Mouse (Mus musculus): ENCODE measurements around the gene Gm498. TPM values are rescaled to one million over a fixed set of nuclear protein-coding genes. Genes with fewer than 3 reads are reported as not detected.

The Gm498 gene
- not detected in 2 replicates for total RNA-seq (2021)
- long read RNA-seq: 0 reads

DNA sequence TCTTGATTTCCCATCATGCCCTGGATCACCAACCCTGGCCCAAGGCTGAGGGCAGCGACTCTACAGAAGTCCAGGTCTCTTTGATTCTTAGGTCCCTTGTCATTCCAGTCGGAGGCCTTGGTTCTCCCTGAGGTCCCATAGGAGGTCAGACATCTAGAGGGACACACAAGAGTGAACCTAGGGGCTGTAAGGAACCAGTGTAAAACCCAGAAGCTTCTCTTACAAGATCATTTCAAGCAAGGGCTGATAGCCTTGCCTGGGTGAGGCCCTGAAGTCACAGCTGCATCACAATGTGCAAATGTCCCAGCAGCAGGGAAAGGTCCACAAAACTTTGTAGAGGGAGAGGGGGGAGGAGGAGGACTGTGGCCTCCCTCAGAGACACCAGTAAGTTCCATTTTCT is at the start of gene Gm498:
TSS of gene Gm498 (plus strand) at position 301 of the 400 bp plus-strand sequence.
- DNase-seq: no peak

DNA sequence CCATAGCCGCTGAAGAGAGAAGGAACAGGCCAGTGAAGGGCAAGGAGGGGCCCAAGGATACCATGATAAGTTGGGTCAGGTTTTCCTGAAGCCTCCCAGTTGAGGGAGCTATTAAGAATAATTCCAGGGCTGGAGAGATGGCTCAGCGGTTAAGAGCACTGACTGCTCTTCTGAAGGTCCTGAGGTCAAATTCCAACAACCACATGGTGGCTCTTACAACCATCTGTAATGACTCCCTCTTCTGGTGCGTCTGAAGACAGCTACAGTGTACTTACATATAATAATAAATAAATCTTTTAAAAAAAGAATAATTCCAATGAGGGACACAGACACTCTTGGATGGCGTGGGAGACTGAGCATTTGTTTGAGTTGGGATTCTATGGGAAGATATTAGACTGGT is 47.4 kb upstream of the Gm498 start:
- no peak for DNase-seq

GRCm38 (mm10) chr7:143821241-143821640 is 45.4 kb upstream of the Gm498 start:
- no peak for DNase-seq

GRCm38 (mm10) chr7:143822375-143823265 is 44.0 kb upstream of the Gm498 start, which contains the start of the genes Nadsyn1 and Dhcr7:
Gene Nadsyn1 (minus strand): TSS chr7:143822849.
Gene Dhcr7 (plus strand): TSS chr7:143823145.
- peak; percentile 100 for DNase-seq

DNA sequence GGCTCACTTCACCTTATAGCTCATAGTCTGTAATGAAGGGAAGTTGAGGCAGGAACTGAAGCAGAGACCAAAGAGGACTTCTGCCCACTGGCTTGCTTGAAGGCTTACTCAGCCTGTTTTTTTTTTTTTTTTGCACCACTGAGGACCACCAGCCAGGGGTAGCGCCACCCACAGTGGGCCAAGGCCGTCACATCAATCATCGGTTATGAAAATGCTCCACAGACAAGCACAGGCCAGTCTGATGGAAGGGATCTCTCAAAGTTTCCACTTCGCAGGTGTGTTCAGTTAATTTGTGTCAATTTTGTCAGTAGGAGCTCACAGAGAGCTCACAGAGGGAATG is 43.4 kb upstream of the Gm498 start:
- DNase-seq: no peak

GRCm38 (mm10) chr7:143826985-143827384 is 39.7 kb upstream of the Gm498 start:
- no peak for DNase-seq

- DNase-seq: peak; percentile 91
Measured at GRCm38 (mm10) chr7:143829504-143830331, 36.9 kb upstream of the Gm498 start.

DNA sequence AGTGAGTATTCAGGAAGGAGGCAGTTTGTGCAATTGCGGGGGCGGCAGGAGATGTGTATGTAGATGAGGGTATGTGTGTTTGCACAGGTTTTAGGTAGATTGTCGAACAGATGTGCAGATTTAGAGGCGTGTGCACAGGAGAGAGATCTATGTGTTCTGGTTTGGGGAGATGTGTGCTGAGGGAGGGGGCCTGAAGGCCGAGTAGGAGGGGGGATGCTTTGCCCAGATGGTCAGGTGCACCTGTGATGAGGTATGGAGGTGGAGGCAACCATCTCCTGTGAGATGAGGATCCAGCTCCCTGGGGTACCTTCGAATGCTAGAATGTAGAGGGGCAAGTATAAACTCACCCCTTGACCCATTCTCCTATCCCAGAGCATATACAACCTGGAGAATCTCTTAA is 36.2 kb upstream of the Gm498 start:
- no peak for DNase-seq

DNA sequence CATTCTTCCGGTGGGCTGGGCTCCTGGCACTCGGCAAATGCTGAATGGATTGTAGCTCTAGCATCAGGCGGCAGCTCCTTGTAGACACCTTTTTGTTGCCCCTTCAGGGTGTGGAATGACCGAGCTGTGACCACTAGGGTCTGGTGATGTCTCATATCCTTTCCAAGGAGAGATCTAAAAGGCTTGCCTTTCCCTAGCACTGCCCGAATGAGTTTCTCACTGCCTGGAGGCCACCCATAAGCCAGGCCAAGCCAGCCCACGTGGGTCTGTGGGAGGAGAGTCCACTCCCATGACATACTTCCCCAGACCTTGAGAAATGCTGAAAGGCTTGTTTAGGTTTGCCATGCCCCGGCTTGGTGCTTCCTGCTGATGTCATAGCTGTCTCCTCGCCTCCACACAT is 34.4 kb upstream of the Gm498 start:
- DNase-seq: peak; percentile 76

- no peak for DNase-seq
Measured at GRCm38 (mm10) chr7:143832611-143833010, 34.0 kb upstream of the Gm498 start.

GRCm38 (mm10) chr7:143833581-143834190 is 33.0 kb upstream of the Gm498 start:
- peak; percentile 44 for DNase-seq

DNA sequence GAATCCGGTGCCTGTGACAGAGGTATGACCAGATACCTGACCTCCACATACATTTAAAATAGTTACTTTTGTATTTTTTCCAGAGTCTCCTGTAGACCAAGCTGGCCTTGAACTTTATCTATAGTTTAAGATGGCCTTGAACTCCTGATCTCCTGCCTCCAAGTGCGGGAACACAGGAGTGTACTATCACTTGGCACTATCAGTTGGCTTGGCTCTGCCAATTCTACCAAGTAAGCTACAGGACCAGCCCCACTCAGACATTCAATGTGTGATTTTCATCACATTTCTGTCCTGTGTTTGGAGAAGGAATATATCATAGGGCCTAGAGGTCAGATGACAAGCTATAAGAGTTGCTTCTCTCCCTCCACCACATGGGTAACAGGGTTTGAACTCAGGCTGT is 32.3 kb upstream of the Gm498 start:
- DNase-seq: no peak

DNA sequence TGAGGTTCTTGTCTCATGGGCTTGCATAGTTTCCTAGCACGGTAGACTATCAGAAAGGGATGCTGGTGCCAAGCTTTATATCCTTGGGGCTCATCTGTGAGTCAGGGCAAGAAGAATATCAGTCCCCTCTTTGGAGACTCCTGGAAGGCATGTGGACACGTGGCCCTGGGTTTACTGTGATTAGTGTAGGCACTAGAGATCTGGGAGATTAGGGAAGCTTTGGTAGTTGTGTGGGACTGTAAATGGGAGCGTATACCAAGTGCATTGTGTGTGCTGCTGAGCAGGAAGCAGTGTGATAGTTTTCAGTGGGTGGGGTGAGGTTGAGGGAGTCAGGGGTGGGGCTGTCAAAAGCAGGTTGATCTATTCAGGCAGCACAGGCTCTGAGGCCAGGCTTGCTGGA is 31.7 kb upstream of the Gm498 start:
- no peak for DNase-seq

DNA sequence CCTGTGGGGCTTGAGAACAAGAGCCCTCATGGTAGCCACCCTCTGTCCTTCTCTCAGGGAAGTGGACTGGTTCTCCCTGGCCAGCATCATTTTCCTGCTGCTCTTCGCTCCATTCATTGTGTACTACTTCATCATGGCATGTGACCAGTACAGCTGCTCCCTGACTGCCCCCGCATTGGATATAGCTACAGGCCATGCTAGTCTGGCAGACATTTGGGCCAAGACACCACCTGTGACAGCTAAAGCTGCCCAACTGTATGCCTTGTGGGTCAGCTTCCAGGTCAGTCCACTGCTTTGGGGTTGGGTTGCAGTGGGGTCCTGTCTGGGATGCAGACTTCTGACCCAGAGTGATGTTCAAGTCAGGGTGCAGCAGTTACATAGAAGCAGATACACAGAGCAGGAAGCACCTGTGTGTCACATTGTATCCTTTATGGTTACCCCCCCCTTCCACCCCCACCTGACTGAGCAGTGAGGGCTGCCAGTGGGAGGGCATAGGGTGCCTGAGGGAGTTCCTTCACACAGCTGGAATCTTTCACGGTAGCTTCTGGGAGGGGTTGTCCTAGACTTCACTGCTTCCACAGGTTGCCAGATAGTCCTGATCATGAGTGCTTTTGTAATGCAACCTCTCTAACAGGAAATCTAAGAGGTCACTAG is 28.8 kb upstream of the Gm498 start:
- DNase-seq: no peak

GRCm38 (mm10) chr7:143840121-143840520 is 26.5 kb upstream of the Gm498 start:
- no peak for DNase-seq

DNA sequence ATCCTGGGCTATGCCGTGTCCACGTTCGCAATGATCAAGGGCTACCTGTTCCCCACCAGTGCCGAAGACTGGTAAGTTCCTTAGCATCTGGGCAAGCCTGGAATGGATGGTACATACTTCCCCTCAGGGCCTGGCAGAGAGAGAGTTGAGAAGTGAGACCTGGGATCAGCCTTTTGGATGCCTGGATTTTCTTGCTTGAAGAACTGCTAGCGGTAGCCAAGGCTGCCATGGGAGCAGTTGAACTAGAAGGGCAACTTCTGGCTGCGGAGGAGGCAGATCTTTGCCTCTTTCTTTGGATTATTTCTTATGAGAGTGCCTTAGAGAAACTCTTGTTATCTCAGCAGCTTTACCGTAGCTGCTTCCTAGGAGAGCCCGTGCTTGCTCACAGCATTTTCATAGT is 25.3 kb upstream of the Gm498 start:
- DNase-seq: no peak

GRCm38 (mm10) chr7:143848127-143848767 is 18.4 kb upstream of the Gm498 start:
- no peak for DNase-seq

GRCm38 (mm10) chr7:143848768-143849482 is 17.7 kb upstream of the Gm498 start:
- no peak for DNase-seq

DNA sequence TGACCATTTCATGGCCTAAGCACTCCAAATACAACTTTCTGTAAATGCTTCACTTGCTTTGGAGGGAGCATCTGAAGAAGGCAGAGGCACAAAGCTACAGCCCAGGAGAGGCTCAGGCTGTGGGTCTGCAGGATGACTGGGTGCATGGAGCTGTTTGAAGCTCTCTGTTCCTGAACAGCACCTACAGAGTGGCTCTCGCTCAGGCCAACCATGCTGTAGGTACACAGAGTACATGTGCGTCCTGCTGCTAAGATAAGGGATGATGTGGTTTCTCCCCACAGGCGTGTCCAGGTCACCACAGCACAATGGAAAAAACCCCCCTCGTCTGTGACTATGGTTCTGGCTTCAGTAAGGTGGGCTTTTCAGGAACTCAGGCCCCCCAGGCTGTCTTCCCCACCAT is 2.2 kb downstream of the Gm498 start:
- no peak for DNase-seq

GRCm38 (mm10) chr7:143883717-143884116 is 17.1 kb downstream of the Gm498 start:
- DNase-seq: no peak

DNA sequence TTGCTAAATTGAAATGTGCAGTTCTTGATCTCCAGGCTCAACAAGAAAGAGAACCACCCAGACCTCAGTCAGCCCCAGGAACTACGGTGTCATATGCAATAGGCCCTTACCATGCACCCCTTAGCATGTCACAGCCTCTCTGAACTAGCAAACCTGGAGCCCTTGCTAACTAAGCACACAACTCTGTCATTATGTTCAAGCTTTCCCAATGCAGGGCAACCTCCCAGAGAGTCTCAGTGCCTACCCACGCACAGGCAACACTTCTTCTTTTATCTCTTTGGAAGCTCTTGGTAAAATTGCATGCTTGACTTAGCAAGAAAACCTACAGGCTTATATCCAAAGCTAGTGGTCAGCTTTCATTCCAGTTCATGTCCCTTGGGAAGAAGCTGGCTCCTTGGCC is 24.5 kb downstream of the Gm498 start:
- no peak for DNase-seq
